Mouse (Mus musculus): ENCODE measurements at regions not wholly inside any gene's neighbourhood (a gene's known extent, or its start where the extent isn't known, plus 50 kb on each side); places are given as distances from the start of the nearest gene placed in this dataset.
"Not testable (repeated sequence)": the region's sequence is repeated elsewhere in the genome, so short reads cannot be mapped to it uniquely, and the experiment has no call there.

DNA sequence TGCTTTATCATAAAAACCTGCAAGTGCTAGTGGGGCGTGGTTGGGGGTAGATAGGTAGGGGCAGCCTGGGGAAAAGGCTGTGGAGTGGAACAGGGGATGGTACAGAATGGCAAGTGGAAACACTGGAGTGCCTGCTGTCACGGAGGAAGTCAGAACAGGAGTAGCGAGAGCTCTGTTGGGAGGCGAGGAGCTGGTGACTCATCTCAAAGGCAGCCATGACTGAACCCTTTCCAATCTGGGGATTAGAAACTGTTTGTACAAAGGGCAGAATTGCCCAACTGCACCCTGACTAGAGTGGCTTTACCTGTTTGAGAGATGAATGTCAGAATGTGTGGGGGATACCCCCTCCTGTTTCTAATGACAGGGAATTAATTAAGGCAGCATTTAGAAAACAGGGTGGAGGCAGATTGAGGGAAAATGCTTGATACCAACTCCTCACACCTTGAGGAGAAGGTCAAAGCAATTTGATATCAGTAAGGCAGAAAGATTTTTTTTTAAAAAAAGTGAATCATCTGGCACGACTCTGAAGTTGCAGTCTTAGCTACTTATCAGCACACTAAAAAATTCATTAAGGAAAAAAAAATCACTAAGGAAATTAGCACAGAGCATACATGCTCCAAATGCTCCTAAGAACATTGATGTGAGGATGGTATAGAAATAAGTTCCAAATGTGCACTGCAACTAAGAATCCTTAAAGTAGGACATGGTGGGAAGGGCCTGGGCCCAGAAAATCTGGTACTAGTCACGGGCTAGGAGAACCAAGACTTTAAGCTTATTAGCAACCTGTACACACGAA lies 54.7 kb upstream of the Usp25 start:
- no peak for DNase-seq

DNA sequence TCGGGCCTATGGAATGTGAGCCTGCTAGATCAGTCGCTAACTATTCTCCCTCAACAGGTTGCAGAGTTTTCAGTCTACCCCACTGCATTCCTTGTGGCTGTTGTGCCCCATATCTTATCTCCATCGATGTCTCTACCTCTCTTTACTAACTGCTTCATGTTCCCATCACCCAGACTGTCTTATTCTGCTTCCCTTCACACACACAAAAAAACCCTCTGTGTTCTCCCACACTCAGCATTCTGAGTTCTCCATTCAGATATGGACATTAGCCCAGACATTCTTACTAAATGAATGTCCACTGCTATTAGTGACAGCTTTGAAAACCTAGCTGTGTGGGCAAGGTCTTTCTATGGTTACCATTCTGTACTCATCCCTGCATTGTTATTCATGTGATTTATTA lies 56.0 kb upstream of the Usp25 start:
- DNase-seq: no peak

DNA sequence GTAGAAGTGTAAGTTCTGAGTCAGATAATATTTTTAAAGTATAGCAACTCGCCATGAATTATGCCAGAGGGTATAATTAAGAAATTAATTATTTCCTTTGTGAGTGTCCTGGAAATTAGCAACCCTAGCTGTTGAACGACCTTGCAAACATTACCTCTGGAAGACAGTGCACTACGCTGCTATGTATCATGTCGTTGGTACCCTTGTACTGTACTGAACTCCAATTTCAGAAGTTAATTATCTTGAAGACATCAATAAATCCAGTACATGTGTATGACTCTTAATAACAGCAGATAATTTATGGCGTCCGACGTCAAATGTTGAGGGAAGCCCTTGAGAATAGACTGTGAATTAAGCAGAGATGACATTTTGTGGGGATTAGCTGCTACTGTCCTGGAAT lies 56.4 kb upstream of the Usp25 start:
- no peak for DNase-seq

DNA sequence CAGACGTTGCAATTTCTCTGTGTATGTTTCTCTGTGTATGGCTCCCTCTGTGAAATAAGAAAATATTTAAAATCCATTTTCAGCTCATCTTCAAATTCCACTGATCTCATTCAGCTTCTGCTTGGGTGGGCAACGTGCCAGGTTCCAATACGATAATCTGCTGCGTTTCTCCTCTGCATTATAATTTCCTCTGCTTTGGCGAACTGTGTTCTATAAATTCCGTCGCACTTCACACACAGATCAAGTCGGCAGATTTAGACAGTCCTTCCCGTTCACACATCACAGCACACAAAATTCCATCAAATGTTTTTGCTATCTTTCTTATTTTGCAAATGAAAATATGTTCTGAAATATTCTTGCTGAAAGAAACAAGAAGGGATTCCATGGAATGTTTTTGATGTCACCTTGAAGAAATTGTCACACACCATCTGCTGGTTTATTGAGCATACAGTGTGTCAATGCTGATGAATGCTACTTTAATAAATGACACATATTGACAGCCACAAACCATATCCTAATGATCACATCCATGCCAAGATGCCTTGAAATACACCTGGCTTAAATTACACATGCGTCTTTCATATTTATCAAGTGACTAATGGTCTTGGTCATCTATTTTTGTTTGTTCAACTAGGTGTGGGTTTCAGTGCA lies 62.5 kb upstream of the Usp25 start:
- DNase-seq: peak; percentile 59

DNA sequence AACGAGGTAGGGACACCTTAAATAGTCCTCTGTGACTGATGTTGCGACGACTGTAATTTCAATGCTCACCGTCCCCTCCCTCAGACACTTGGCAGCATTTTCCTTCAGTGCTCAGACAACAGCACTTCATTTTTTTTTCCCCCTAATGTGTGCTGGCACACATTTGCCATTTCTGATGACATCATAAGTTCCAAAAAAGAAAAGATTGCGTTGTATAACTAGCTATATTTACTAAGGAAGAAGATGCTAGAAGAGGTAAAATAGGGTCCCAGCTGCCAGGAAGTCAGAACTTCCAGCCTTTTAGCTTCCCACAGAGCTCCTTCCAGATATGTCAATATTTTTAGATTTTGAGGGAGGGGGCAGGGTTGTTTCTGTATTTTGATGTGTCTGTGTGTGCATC lies 66.5 kb upstream of the Usp25 start:
- DNase-seq: no peak

DNA sequence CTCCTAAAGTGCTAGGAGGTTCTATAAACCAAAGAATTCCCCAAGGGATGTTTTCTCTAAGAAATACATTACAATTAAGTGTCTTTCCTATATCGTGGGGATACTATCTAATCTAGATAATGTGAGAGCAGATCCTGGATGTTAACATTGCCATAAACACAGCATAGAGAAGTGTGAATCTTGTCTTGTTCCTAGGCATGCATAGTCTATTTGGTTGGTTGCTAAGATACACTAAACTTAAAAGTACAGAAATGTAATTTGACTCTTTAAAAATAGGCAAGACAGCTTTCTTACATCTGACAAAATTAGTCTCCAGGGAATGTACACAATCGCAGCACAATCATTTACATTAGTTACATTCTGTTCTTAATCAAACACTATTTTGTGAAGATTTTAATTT lies 75.4 kb upstream of the Usp25 start:
- DNase-seq: no peak

- DNase-seq: no peak
These were observed 85.6 kb upstream of the Usp25 start for GRCm38 (mm10) chr16:76927901-76928300.

GRCm38 (mm10) chr16:76920137-76920536 lies 93.4 kb upstream of the Usp25 start:
- DNase-seq: not testable (repeated sequence)

DNA sequence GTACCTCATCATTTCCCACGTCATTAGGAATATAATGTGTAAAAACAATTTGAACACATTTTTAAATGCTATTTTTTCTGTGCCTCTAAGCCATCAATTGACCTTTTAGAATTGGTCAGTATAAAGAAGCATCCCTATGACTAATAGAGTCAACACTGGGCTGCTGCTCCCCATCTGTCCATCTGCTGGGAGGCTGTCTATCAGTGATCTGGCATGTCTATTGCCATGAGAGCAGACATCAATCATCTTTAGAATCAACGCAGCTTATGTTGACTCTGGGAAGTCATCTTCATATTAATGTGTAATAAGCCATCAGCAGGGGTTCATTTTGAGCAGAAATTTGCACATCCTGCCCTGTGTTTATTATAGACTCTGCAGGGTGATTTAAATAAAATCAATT lies 94.9 kb upstream of the Usp25 start:
- no peak for DNase-seq

GRCm38 (mm10) chr16:76914311-76914710 lies 99.2 kb upstream of the Usp25 start:
- DNase-seq: no peak

- DNase-seq: no peak
These were observed 108.1 kb upstream of the Usp25 start for GRCm38 (mm10) chr16:76905205-76905996.

DNA sequence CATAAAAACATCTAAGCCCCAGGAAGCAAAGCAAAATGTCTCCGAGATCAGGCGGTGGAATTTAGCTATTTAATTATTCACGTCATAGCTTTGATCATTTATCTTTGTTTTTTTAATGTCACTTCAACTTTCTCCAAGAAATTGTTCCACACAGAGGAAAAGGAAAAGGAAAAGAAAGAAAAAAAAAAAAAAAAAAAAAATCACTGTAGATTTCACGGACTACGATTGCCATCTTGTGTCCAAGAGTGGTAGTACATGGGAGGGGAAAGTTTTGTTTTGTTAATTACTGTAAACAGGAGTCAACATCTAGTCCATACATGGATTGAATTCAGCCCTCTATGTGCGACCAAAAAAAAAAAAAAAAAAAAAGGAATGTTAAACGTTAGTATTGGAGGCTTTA lies 114.4 kb upstream of the Usp25 start:
- DNase-seq: no peak

GRCm38 (mm10) chr16:76896305-76896704 lies 117.2 kb upstream of the Usp25 start:
- DNase-seq: no peak

GRCm38 (mm10) chr16:76895781-76896180 lies 117.7 kb upstream of the Usp25 start:
- no peak for DNase-seq

DNA sequence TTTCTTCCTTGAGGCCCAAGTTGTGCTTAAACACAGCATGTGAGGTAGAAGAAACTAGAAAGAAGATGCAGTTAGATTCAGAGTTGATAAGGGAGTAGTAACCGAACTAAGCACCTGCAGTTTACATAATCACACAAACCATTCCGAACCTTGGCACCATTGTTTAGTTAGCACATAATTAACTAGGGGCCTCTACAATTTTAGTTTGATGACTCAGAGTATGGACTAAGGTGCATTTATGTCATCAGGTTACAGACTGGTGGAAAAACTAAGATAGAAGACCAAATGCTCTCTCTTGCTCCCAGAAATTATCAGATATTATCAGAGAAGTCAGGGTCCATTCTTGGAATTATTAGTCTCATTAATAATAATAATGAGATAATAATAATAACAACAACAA lies 134.9 kb upstream of the Usp25 start:
- no peak for DNase-seq

DNA sequence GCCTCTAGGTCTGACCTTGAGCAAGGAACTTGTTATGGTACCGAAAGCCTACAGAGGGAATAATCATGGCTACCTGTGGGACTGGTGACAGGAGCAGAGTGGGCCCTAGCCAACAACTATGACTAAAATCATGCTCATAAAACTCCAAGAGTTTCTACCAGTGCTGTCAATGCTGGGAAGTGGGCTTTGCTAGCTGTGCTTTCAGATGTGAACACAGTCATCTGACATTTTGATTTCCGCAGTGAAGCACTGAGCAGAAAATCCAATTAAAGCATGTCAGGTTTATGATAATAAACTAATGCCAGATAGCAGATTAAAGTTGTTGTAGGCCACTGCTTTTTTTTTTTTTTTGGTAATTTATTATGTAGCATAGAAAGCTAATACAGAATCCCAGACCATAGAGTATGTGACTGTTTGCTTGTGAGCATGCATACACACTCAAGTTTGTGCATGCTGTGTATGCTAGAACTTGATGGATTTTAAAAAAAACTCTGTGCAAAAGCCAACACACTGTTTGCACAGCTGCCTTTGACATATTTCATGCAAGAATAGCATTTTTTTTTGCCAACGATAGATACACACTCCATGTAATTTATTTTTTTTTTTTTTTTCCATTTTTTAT lies 138.0 kb upstream of the Usp25 start:
- no peak for DNase-seq

GRCm38 (mm10) chr16:76866465-76866802 lies 147.1 kb upstream of the Usp25 start:
- DNase-seq: no peak

GRCm38 (mm10) chr16:76865731-76866464 lies 147.6 kb upstream of the Usp25 start:
- peak; percentile 54 for DNase-seq

- no peak for DNase-seq
These were observed 149.1 kb upstream of the Usp25 start for GRCm38 (mm10) chr16:76864392-76864791.

GRCm38 (mm10) chr16:76855797-76856196 lies 157.7 kb upstream of the Usp25 start:
- DNase-seq: no peak

- no peak for DNase-seq
These were observed 162.1 kb upstream of the Usp25 start for GRCm38 (mm10) chr16:76851396-76851795.

DNA sequence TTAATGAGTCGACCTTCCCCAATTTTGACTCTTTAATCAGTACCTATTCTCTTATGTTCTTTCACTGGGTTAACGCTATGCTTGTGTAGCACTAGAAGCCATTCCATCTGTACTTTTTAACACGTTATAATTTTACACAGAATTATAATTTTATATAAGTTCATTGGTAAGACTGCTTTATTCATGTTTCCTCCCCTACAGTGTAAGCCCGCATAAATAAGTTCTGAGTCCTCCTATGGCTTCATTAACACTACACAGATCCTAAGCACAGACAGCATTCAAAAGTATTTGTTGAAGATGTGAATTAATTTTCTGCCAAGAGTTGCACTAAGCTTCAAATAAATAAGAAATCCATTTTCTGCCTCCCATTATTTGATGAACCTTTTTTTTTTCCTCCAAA lies 176.1 kb upstream of the Usp25 start:
- no peak for DNase-seq

GRCm38 (mm10) chr16:76830371-76830770 lies 183.1 kb upstream of the Usp25 start:
- no peak for DNase-seq

All from layer of hippocampus, adult 9-11 months (tissue).